33 mouse cellular contexts compared by ENCODE assay signal in the genomic region with DNA sequence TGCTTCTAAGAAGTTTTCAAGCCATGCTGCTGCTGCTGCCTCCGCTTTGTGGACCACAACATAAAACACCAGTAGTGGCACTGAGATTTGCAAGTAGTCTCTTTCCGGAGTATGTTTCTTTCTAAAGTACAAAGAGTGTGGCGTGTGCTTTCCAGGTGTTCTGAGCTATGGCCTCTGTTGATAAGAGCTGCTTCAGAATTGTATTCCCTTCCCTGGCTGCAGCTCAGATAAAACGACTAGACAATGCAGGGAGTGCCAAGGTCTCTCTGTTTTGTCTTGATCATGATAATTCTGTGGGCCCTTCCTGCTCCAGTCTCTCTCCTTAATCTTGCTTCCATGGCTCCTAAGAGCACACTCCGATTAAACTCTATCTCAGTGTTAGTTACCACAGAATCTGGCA.
"Had no signal": no experiment of that assay in that cellular context is flagged by ENCODE, and none has a peak within 500 bp of the region (broad histone marks: within the 10 kb centered on the region; RNA-seq: fewer than 3 reads in every experiment).

No protein-coding gene starts in this region.

- H3K4me2 ChIP-seq: heart, embryonic 11.5 days; heart, embryonic 12.5 days; heart, embryonic 13.5 days; heart, embryonic 15.5 days; hindbrain, embryonic 12.5 days; hindbrain, embryonic 13.5 days; hindbrain, embryonic 14.5 days; hindbrain, embryonic 15.5 days; kidney, embryonic 15.5 days had no signal

- ATAC-seq: hindbrain, embryonic 16.5 days; hindbrain, postnatal 0 days; inflammation-experienced regulatory T-cells, adult 6 months had no signal

- H3K4me3 ChIP-seq: heart, embryonic 10.5 days; heart, embryonic 12.5 days; heart, embryonic 13.5 days; heart, embryonic 15.5 days; hindbrain, embryonic 10.5 days; hindbrain, embryonic 12.5 days; hindbrain, embryonic 13.5 days; hindbrain, embryonic 15.5 days; kidney, embryonic 15.5 days; layer of hippocampus, adult 2 months; left cerebral cortex, adult 2 months had no signal

- H3K27me3 ChIP-seq: heart, embryonic 12.5 days; heart, embryonic 13.5 days; heart, embryonic 15.5 days; hindbrain, embryonic 12.5 days; hindbrain, embryonic 13.5 days; hindbrain, embryonic 15.5 days; kidney, embryonic 15.5 days had no signal

- DNase-seq: heart, postnatal 10 days; heart, postnatal 14 days; heart, postnatal 36 days; heart, postnatal 4 days; kidney, adult 11 months; kidney, adult 18-20 months; kidney, adult 2 months; kidney, adult 8-10 months; kidney, adult 9 months; kidney, postnatal 10 days; kidney, postnatal 14 days; kidney, postnatal 25 days; kidney, postnatal 36 days; kidney, postnatal 4 days; layer of hippocampus, adult 9-11 months; layer of hippocampus, postnatal 36 days had no signal

- H3K27ac ChIP-seq: heart, embryonic 10.5 days; heart, embryonic 13.5 days; heart, embryonic 15.5 days; hindbrain, embryonic 10.5 days; hindbrain, embryonic 12.5 days; hindbrain, embryonic 13.5 days; hindbrain, embryonic 14.5 days; hindbrain, embryonic 15.5 days; hindbrain, postnatal 0 days; kidney, embryonic 15.5 days; kidney, postnatal 0 days; layer of hippocampus, adult 2 months; left cerebral cortex, adult 2 months had no signal

- H3K9ac ChIP-seq: heart, embryonic 12.5 days; heart, embryonic 13.5 days; heart, embryonic 15.5 days; hindbrain, embryonic 12.5 days; hindbrain, embryonic 13.5 days; hindbrain, embryonic 14.5 days; hindbrain, embryonic 15.5 days; kidney, embryonic 15.5 days had no signal

- H3K36me3 ChIP-seq: heart, embryonic 10.5 days; heart, embryonic 12.5 days; heart, embryonic 13.5 days; heart, embryonic 15.5 days; hindbrain, embryonic 10.5 days; hindbrain, embryonic 12.5 days; hindbrain, embryonic 13.5 days; hindbrain, embryonic 15.5 days; kidney, embryonic 15.5 days had no signal

- H3K9me3 ChIP-seq: heart, embryonic 10.5 days; heart, embryonic 12.5 days; heart, embryonic 13.5 days; heart, embryonic 15.5 days; hindbrain, embryonic 10.5 days; hindbrain, embryonic 12.5 days; hindbrain, embryonic 13.5 days; hindbrain, embryonic 15.5 days; kidney, embryonic 15.5 days had no signal
